In genomic region chr9:58811171-58811570, GRCm38 (mm10) we compare ENCODE assay signal across 25 mouse cellular contexts. TPM values are rescaled to one million over a fixed set of nuclear protein-coding genes. Genes with fewer than 3 reads are reported as not detected.
DNase-seq lines count a peak whose midpoint lies in the region; ATAC-seq and TF ChIP-seq lines count a peak whose summit lies in the region.
"Had no signal": no experiment of that assay in that cellular context is flagged by ENCODE, and none has a peak within 500 bp of the region (broad histone marks: within the 10 kb centered on the region; RNA-seq: fewer than 3 reads in every experiment).

No protein-coding gene starts in this region.

- no peak for TF ChIP-seq CTCF in midbrain, postnatal 0 days (IDR thresholded peaks at IDR 0.05)

- 29% methylated on average over 3 of the region's 3 CpGs for WGBS in embryonic facial prominence, embryonic 14.5 days
- WGBS in embryonic facial prominence, embryonic 10.5 days: 44% methylated on average over 3 of the region's 3 CpGs
- WGBS in midbrain, embryonic 10.5 days: 24% methylated on average over 3 of the region's 3 CpGs
- WGBS in midbrain, postnatal 0 days: 13% methylated on average over 3 of the region's 3 CpGs

- H3K9ac ChIP-seq in embryonic facial prominence, embryonic 14.5 days (ENCODE audit: low read depth, low read length): 0 out of 2 replicates have a peak overlapping the region, but pooled peaks have one; percentile 3
- no peak overlapping the region for H3K9ac ChIP-seq in midbrain, postnatal 0 days (replicated peaks; ENCODE audit: low read length, poor library complexity, severe bottlenecking)
- H3K9ac ChIP-seq: embryonic facial prominence, embryonic 13.5 days; forebrain, embryonic 15.5 days; hindbrain, embryonic 12.5 days; liver, embryonic 15.5 days; lung, embryonic 15.5 days; neural tube, embryonic 15.5 days had no signal

- ATAC-seq in embryonic facial prominence, embryonic 14.5 days (ENCODE audit: low read depth): no peak; the same call in 1 of the 2 replicates
- ATAC-seq in midbrain, postnatal 0 days (ENCODE audit: low FRiP score): no peak
- ATAC-seq: forebrain, embryonic 15.5 days had no signal

- no peak overlapping the region for H3K27ac ChIP-seq in embryonic facial prominence, embryonic 14.5 days (replicated peaks; ENCODE audit: low read depth, low read length)
- H3K27ac ChIP-seq in embryonic facial prominence, embryonic 10.5 days (replicated peaks): no peak overlapping the region
- peak overlapping the region; percentile 61 for H3K27ac ChIP-seq in midbrain, embryonic 10.5 days (replicated peaks)
- H3K27ac ChIP-seq in midbrain, postnatal 0 days (ENCODE audit: low read depth, low read length): no peak overlapping the region
- H3K27ac ChIP-seq: embryonic facial prominence, embryonic 13.5 days; forebrain, embryonic 15.5 days; hindbrain, embryonic 12.5 days; liver, embryonic 15.5 days; lung, embryonic 15.5 days; macrophage; neural tube, embryonic 15.5 days had no signal

- H3K9me3 ChIP-seq in embryonic facial prominence, embryonic 14.5 days (ENCODE audit: control insufficient read depth, low read length): no peaks in the 10 kb centered on the region
- H3K9me3 ChIP-seq in embryonic facial prominence, embryonic 10.5 days: no peaks in the 10 kb centered on the region
- H3K9me3 ChIP-seq in midbrain, embryonic 10.5 days (replicated peaks): no peaks in the 10 kb centered on the region
- H3K9me3 ChIP-seq in midbrain, postnatal 0 days (ENCODE audit: low read length): no peaks in the 10 kb centered on the region
- H3K9me3 ChIP-seq: embryonic facial prominence, embryonic 13.5 days; forebrain, embryonic 15.5 days; hindbrain, embryonic 12.5 days; liver, embryonic 15.5 days; lung, embryonic 15.5 days; neural tube, embryonic 15.5 days had no signal

- no peak overlapping the region for H3K4me3 ChIP-seq in embryonic facial prominence, embryonic 14.5 days (ENCODE audit: low read depth, low read length)
- no peak overlapping the region for H3K4me3 ChIP-seq in embryonic facial prominence, embryonic 10.5 days
- H3K4me3 ChIP-seq in midbrain, embryonic 10.5 days: no peak overlapping the region
- H3K4me3 ChIP-seq in midbrain, postnatal 0 days (ENCODE audit: low read depth, low read length): no peak overlapping the region
- H3K4me3 ChIP-seq: embryonic facial prominence, embryonic 13.5 days; forebrain, embryonic 15.5 days; hindbrain, embryonic 12.5 days; liver, embryonic 15.5 days; lung, embryonic 15.5 days; neural tube, embryonic 15.5 days had no signal

- H3K4me2 ChIP-seq in embryonic facial prominence, embryonic 14.5 days (ENCODE audit: low read depth, low read length): no peak overlapping the region
- no peak overlapping the region for H3K4me2 ChIP-seq in midbrain, postnatal 0 days (ENCODE audit: low read depth, low read length, poor library complexity, severe bottlenecking)
- H3K4me2 ChIP-seq: embryonic facial prominence, embryonic 13.5 days; forebrain, embryonic 15.5 days; heart, embryonic 11.5 days; hindbrain, embryonic 12.5 days; liver, embryonic 15.5 days; lung, embryonic 15.5 days; neural tube, embryonic 15.5 days had no signal

- no peaks in the 10 kb centered on the region for H3K27me3 ChIP-seq in embryonic facial prominence, embryonic 14.5 days (replicated peaks; ENCODE audit: control insufficient read depth, insufficient read depth, low read length)
- peaks cover 34% of the 10 kb centered on the region for H3K27me3 ChIP-seq in embryonic facial prominence, embryonic 10.5 days (replicated peaks; ENCODE audit: low read depth, poor library complexity, severe bottlenecking)
- peaks cover 31% of the 10 kb centered on the region for H3K27me3 ChIP-seq in midbrain, embryonic 10.5 days (ENCODE audit: low read depth, poor library complexity, severe bottlenecking)
- H3K27me3 ChIP-seq in midbrain, postnatal 0 days (ENCODE audit: insufficient read depth, low read length): no peaks in the 10 kb centered on the region
- H3K27me3 ChIP-seq: forebrain, embryonic 15.5 days; neural tube, embryonic 15.5 days had no signal

- DNase-seq in embryonic facial prominence, embryonic 14.5 days (ENCODE audit: low spot score): peak; percentile 28
- no peak for DNase-seq in embryonic facial prominence, embryonic 10.5 days (ENCODE audit: low spot score)
- DNase-seq in midbrain, embryonic 10.5 days (ENCODE audit: low spot score): peak; percentile 45
- DNase-seq in midbrain, postnatal 0 days (ENCODE audit: low spot score): no peak
- DNase-seq in retina, postnatal 1 day: peak; percentile 83
- no peak for DNase-seq in cerebellum, postnatal 4 days (ENCODE audit: low spot score in 2 of 2)
- no peak for DNase-seq in adrenal gland, postnatal 4 days (ENCODE audit: low spot score in 2 of 2)
- DNase-seq: adrenal gland, postnatal 25 days; cerebellum, adult 11 months; cerebellum, postnatal 10 days; heart, postnatal 10 days; kidney, adult 11 months; kidney, postnatal 4 days; liver; right cerebral cortex, postnatal 25 days; spleen, adult 18-20 months; thymus, postnatal 14 days had no signal

- H3K4me1 ChIP-seq in embryonic facial prominence, embryonic 14.5 days (ENCODE audit: control insufficient read depth, insufficient read depth, low read length): no peaks in the 10 kb centered on the region
- peaks cover 14% of the 10 kb centered on the region for H3K4me1 ChIP-seq in embryonic facial prominence, embryonic 10.5 days
- peaks cover 42% of the 10 kb centered on the region for H3K4me1 ChIP-seq in midbrain, embryonic 10.5 days
- H3K4me1 ChIP-seq in midbrain, postnatal 0 days (ENCODE audit: insufficient read depth, low read length): peaks cover 3% of the 10 kb centered on the region; the same call in 1 of the 2 replicates
- H3K4me1 ChIP-seq: liver, embryonic 15.5 days had no signal

- H3K36me3 ChIP-seq in embryonic facial prominence, embryonic 14.5 days (ENCODE audit: control insufficient read depth, insufficient read depth, low read length): no peaks in the 10 kb centered on the region
- H3K36me3 ChIP-seq in embryonic facial prominence, embryonic 10.5 days (replicated peaks): no peaks in the 10 kb centered on the region
- no peaks in the 10 kb centered on the region for H3K36me3 ChIP-seq in midbrain, embryonic 10.5 days
- no peaks in the 10 kb centered on the region for H3K36me3 ChIP-seq in midbrain, postnatal 0 days (ENCODE audit: insufficient read depth, low read length)
- H3K36me3 ChIP-seq: embryonic facial prominence, embryonic 13.5 days; forebrain, embryonic 15.5 days; hindbrain, embryonic 12.5 days; liver, embryonic 15.5 days; lung, embryonic 15.5 days; neural tube, embryonic 15.5 days had no signal

RNA-seq across cellular contexts. Expression of gene Hcn4, which starts 12.0 kb away (rescaled TPM):
- polyA plus RNA-seq in embryonic facial prominence, embryonic 14.5 days (2014; fragmentation: Nextera tagmentation; extraction: Ambion mirVana): 0.26 and 0.42 TPM in 2 replicates
- polyA plus RNA-seq in embryonic facial prominence, embryonic 10.5 days (2016; fragmentation: Nextera tagmentation; extraction: Ambion mirVana): 0.20 and 0.25 TPM in 2 replicates
- 0.42 and 0.65 TPM in 2 replicates for polyA plus RNA-seq in midbrain, embryonic 10.5 days (2016; fragmentation: Nextera tagmentation; extraction: Ambion mirVana)
- total RNA-seq in midbrain, postnatal 0 days (2014; rRNA removed): 34.6 and 42.3 TPM in 2 replicates
- 3.8 and 4.1 TPM in 2 replicates for polyA plus RNA-seq in midbrain, postnatal 0 days (2015; fragmentation: Nextera tagmentation; extraction: Ambion mirVana)
- total RNA-seq in adrenal gland, postnatal 4 days (2021): 1 to 10 TPM; 2.1 to 2.9 TPM
- polyA plus RNA-seq: liver, embryonic 15.5 days; macrophage had no signal

Comparison
In these comparisons a context has a peak if more than half of its experiments do, and no peak if none do; other contexts are left out.
1. DNase-seq: peak in embryonic facial prominence, embryonic 14.5 days (single experiment), midbrain, embryonic 10.5 days (single experiment) and retina, postnatal 1 day (single experiment); none in embryonic facial prominence, embryonic 10.5 days (single experiment), midbrain, postnatal 0 days (single experiment), cerebellum, postnatal 4 days (0 of 2) and adrenal gland, postnatal 4 days (0 of 2).